Mouse (Mus musculus) small intestine, adult 2 months (tissue): Measurements from ENCODE around the gene Isg20l2.

Source experiments
- CTCF ChIP-seq: fragments of 200-500 bp; IDR thresholded peaks from 2 replicates; pipeline ENCODE4 v1.5.1; 2012; ENCODE audit warnings: low read depth, mild to moderate bottlenecking, control low read depth, inconsistent platforms, low read length, moderate library complexity, mixed read lengths; ENCODE audit not compliant: insufficient replicate concordance, insufficient read length; ENCODE audit errors: extremely low read depth
- POLR2A ChIP-seq: fragments of 200-500 bp; IDR thresholded peaks from 2 replicates; pipeline ENCODE4 v1.6.1; 2012; ENCODE audit warnings: low read depth, mild to moderate bottlenecking, control low read depth, inconsistent platforms, low read length, moderate library complexity

DNA sequence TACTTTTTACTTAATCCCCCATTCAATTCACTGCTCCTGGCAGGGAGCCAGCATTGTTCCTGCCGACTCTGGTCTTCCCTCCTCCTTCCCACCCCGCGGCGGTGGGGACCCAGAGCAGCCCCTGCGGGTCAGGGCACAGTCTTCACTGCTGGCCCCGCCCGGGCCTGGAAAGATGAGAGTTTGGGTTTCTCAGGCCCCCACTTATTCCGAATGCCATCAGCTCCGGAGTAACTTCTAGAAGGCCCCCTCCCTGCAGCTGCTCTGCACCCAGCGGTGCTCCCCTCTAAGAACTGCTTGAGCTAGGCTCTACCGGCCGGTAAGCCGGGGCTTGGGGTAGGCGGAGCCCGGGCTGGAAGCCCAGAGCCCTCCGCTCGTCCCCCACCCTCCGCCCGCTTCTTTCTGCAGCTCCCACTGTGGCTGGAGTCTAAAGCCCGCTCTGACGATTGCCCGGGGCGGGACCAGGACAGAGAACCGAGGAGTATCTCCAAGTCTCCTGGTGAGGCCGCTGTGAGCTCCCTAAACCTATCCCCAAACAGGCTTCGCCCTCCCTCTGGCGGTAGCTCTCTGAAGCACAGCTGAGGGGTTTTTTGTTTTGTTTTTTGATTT lies 30.6 kb downstream of the Isg20l2 start:
- peak; percentile 96 for TF ChIP-seq CTCF
- no peak for TF ChIP-seq POLR2A
